8 mouse cellular contexts compared by ENCODE assay signal in the genomic region with DNA sequence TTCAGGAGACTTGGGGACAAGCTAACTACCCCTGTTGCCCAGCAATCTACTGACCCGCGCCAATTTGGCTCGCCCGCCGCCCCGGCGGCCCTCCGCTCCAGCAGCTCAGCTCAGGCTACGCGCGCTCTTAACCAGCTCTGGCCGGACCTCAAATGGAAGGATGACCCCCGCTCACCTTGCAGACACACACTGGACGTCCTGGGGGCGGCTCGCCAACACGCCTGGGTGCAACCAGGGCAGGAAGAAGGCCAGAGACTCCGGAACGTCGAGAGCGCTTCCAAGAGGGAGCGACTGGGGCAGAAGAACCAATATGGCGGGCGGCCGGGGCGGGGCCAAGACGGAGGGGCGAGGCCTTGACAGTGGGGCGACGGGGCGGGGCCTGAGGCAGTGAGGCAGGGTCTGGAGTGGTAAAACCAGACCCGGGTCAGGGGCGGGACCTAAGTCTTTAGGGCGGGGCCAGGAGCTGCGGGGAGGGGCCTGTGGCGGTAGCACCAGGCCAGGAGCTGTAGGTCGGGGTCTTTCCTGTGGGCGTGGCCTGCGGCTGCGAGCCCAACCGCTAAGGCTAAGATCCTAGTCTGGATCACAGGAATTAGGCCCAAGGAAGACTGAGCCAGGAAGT. TPM values are rescaled to one million over a fixed set of nuclear protein-coding genes. Genes with fewer than 3 reads are reported as not detected.
A peak's percentile ranks its signal among the peaks of the same experiment; 100 is the strongest.
DNase-seq lines count a peak whose midpoint lies in the region; ATAC-seq and TF ChIP-seq lines count a peak whose summit lies in the region.

Rab9 (minus strand) TSS at position 503 of the 619 bp plus-strand sequence.

- no peaks in the 10 kb centered on the region for H3K9me3 ChIP-seq in embryonic facial prominence, embryonic 15.5 days (replicated peaks)
- H3K9me3 ChIP-seq in kidney, embryonic 14.5 days (ENCODE audit: control insufficient read depth, low read length), result no peaks in the 10 kb centered on the region

- DNase-seq in 416B (ENCODE audit: low read depth) (peak; percentile 93), liver (peak; percentile 97)
- peak; percentile 90 to 91 for DNase-seq in heart, adult 9 months (ENCODE audit: low spot score in 2 of 2)
- DNase-seq in spleen, postnatal 4 days (ENCODE audit: low spot score in 2 of 2), result peak; percentile 92 to 93

- no peaks in the 10 kb centered on the region for H3K27me3 ChIP-seq in embryonic facial prominence, embryonic 15.5 days
- no peaks in the 10 kb centered on the region for H3K27me3 ChIP-seq in kidney, embryonic 14.5 days (ENCODE audit: control insufficient read depth, insufficient read depth, low read length)

- H3K4me3 ChIP-seq in bone marrow, adult 2 months (replicated peaks; ENCODE audit: control insufficient read depth, low read depth, low read length), result peak within 1 kb of the TSS; percentile 90
- H3K4me3 ChIP-seq in embryonic facial prominence, embryonic 15.5 days (replicated peaks), result peak within 1 kb of the TSS; percentile 57
- H3K4me3 ChIP-seq in kidney, embryonic 14.5 days (ENCODE audit: low read length), result peak within 1 kb of the TSS; percentile 61

- 9% methylated on average over 41 of the region's 41 CpGs for WGBS in bone marrow, adult 2 months
- 17% methylated on average over 39 of the region's 41 CpGs for WGBS in embryonic facial prominence, embryonic 15.5 days
- 21% methylated on average over 40 of the region's 41 CpGs for WGBS in kidney, embryonic 14.5 days

- H3K27ac ChIP-seq in bone marrow, adult 2 months (ENCODE audit: control insufficient read depth, insufficient read depth, low read depth, low read length, poor library complexity), result peak within 1 kb of the TSS; percentile 62
- peak within 1 kb of the TSS; percentile 87 for H3K27ac ChIP-seq in embryonic facial prominence, embryonic 15.5 days (replicated peaks)
- H3K27ac ChIP-seq in kidney, embryonic 14.5 days (ENCODE audit: low read depth, low read length), result peak within 1 kb of the TSS; percentile 82; the same call in 1 of the 2 replicates

- no peaks in the 10 kb centered on the region for H3K36me3 ChIP-seq in embryonic facial prominence, embryonic 15.5 days
- H3K36me3 ChIP-seq in kidney, embryonic 14.5 days (ENCODE audit: control insufficient read depth, insufficient read depth, low read length), result no peaks in the 10 kb centered on the region

- peak; percentile 97 for ATAC-seq in embryonic facial prominence, embryonic 15.5 days (ENCODE audit: insufficient number of reproducible peaks, low FRiP score, low TSS enrichment, low read depth)
- peak; percentile 99 for ATAC-seq in kidney, embryonic 14.5 days (ENCODE audit: low FRiP score, low TSS enrichment)
- peak; percentile 97 for ATAC-seq in monocyte, adult 5-6 weeks (replicated peaks; ENCODE audit: insufficient number of reproducible peaks, low FRiP score, low TSS enrichment, poor library complexity, severe bottlenecking)

- TF ChIP-seq POLR2A in bone marrow, adult 2 months (IDR thresholded peaks at IDR 0.05; ENCODE audit: borderline replicate concordance, control insufficient read depth, low read depth, low read length), result no peak; the same call in 1 of the 2 replicates

- no peaks in the 10 kb centered on the region; the same call in 1 of the 2 replicates for H3K4me1 ChIP-seq in bone marrow, adult 2 months (ENCODE audit: control insufficient read depth, insufficient read depth, low read length)
- no peaks in the 10 kb centered on the region for H3K4me1 ChIP-seq in embryonic facial prominence, embryonic 15.5 days
- no peaks in the 10 kb centered on the region for H3K4me1 ChIP-seq in kidney, embryonic 14.5 days (ENCODE audit: control insufficient read depth, insufficient read depth, low read length)

- H3K9ac ChIP-seq in embryonic facial prominence, embryonic 15.5 days, result peak within 1 kb of the TSS; percentile 35
- peak within 1 kb of the TSS; percentile 66 for H3K9ac ChIP-seq in kidney, embryonic 14.5 days (ENCODE audit: low read depth, low read length)

- H3K4me2 ChIP-seq in embryonic facial prominence, embryonic 15.5 days (replicated peaks), result peak within 1 kb of the TSS; percentile 47
- H3K4me2 ChIP-seq in kidney, embryonic 14.5 days (replicated peaks; ENCODE audit: low read depth, low read length), result peak within 1 kb of the TSS; percentile 45

- no peak for TF ChIP-seq CTCF in bone marrow, adult 2 months (IDR thresholded peaks at IDR 0.05; ENCODE audit: control insufficient read depth, insufficient read depth, low read length)

RNA-seq across cellular contexts. Expression of gene Rab9, which starts in this region (rescaled TPM):
- polyA plus RNA-seq in bone marrow, adult 2 months (2011; ENCODE audit: insufficient read depth, insufficient read length, low replicate concordance, missing spikeins), result 14.2 and 26.0 TPM in 2 replicates
- 49.8 and 51.9 TPM in 2 replicates for polyA plus RNA-seq in embryonic facial prominence, embryonic 15.5 days (2015; fragmentation: Nextera tagmentation; extraction: Ambion mirVana)
- 58.7 and 60.1 TPM in 2 replicates for polyA plus RNA-seq in kidney, embryonic 14.5 days (2014; fragmentation: Nextera tagmentation; extraction: Ambion mirVana)
- total RNA-seq in monocyte, adult 5-6 weeks (2017), result 49.2 to 66.6 TPM (median 56.3 TPM) in 3 replicates

Comparison
In these comparisons a context has a peak if more than half of its experiments do, and no peak if none do; other contexts are left out.
1. Peak in every context shown above with its lines: DNase-seq, ATAC-seq, H3K4me3 ChIP-seq and H3K27ac ChIP-seq.